Mouse (Mus musculus): ENCODE results near the gene P2ry12.

GRCm38 (mm10) chr3:59203802-59204520 lies 58.7 kb downstream of the P2ry12 start:
- TF ChIP-seq CHD2 (IDR thresholded peaks at IDR 0.05; ENCODE audit: low read depth, low read length): no peak
- no peak for TF ChIP-seq ZC3H11A (IDR thresholded peaks at IDR 0.05; ENCODE audit: borderline replicate concordance, low read depth, low read length)
- TF ChIP-seq MAFK (IDR thresholded peaks at IDR 0.05; ENCODE audit: insufficient read depth, low read depth, low read length): no peak
- TF ChIP-seq HCFC1 (IDR thresholded peaks at IDR 0.05; ENCODE audit: borderline replicate concordance, insufficient read depth, low read length): no peak
